Mouse (Mus musculus) testis, postnatal 14 days (tissue): Measurements from ENCODE around the gene Actr6.
"Not testable (repeated sequence)": the region's sequence is repeated elsewhere in the genome, so short reads cannot be mapped to it uniquely, and the experiment has no call there.

ENCODE experiments used
- DNase-seq: peaks from one replicate; pipeline ENCODE4 v3.0.0; 2021; ENCODE audit warnings: low spot score

Gene Actr6

GRCm38 (mm10) chr10:89679448-89679847 lies 52.6 kb downstream of the Actr6 start:
- no peak for DNase-seq

GRCm38 (mm10) chr10:89678054-89678453 lies 54.0 kb downstream of the Actr6 start:
- no peak for DNase-seq

GRCm38 (mm10) chr10:89676609-89677008 lies 55.5 kb downstream of the Actr6 start:
- peak; percentile 50 for DNase-seq

- DNase-seq, result not testable (repeated sequence)
These were observed 61.7 kb downstream of the Actr6 start for GRCm38 (mm10) chr10:89670371-89670770.

- no peak for DNase-seq
These were observed 64.5 kb downstream of the Actr6 start for GRCm38 (mm10) chr10:89667571-89667970.

GRCm38 (mm10) chr10:89665679-89666078 lies 66.4 kb downstream of the Actr6 start:
- no peak for DNase-seq

GRCm38 (mm10) chr10:89664977-89665645 lies 67.0 kb downstream of the Actr6 start:
- no peak for DNase-seq
